Comparison of ENCODE assay signal across 8 mouse cellular contexts in genomic region chr8:120307103-120307502, GRCm38 (mm10).
DNase-seq lines count a peak whose midpoint lies in the region; ATAC-seq lines count a peak whose summit lies in the region.
"Had no signal": no experiment of that assay in that cellular context is flagged by ENCODE, and none has a peak within 500 bp of the region (broad histone marks: within the 10 kb centered on the region; RNA-seq: fewer than 3 reads in every experiment).

No protein-coding gene starts in this region.

- H3K27ac ChIP-seq in liver, embryonic 11.5 days (ENCODE audit: low read depth, low read length) = no peak overlapping the region
- peak overlapping the region; percentile 70 for H3K27ac ChIP-seq in forebrain, embryonic 16.5 days (ENCODE audit: low read length)

- no peak for DNase-seq in liver, embryonic 11.5 days (ENCODE audit: low spot score)
- DNase-seq in liver = no peak
- peak; percentile 74 for DNase-seq in mesoderm, embryonic 11.5 days (ENCODE audit: low read depth, low spot score)
- DNase-seq in urinary bladder, postnatal 14 days (ENCODE audit: low spot score) = no peak
- DNase-seq in left cerebral cortex, adult 9 months (ENCODE audit: low spot score in 2 of 2) = no peak
- DNase-seq in lung, postnatal 14 days = no peak
- DNase-seq: right cerebral cortex, postnatal 14 days had no signal

- peak overlapping the region; percentile 6; the same call in 1 of the 2 replicates for H3K4me2 ChIP-seq in liver, embryonic 11.5 days
- no peak overlapping the region for H3K4me2 ChIP-seq in forebrain, embryonic 16.5 days (ENCODE audit: low read length)

- no peak overlapping the region for H3K4me3 ChIP-seq in liver, embryonic 11.5 days (ENCODE audit: low read depth, low read length)
- H3K4me3 ChIP-seq in forebrain, embryonic 16.5 days (replicated peaks; ENCODE audit: low read length) = no peak overlapping the region

- H3K4me1 ChIP-seq in liver, embryonic 11.5 days (replicated peaks; ENCODE audit: control insufficient read depth, insufficient read depth, low read length) = peaks cover 15% of the 10 kb centered on the region
- H3K4me1 ChIP-seq in forebrain, embryonic 16.5 days (replicated peaks; ENCODE audit: control insufficient read depth, insufficient read depth, low read length) = peaks cover 54% of the 10 kb centered on the region

- peaks cover 11% of the 10 kb centered on the region; the same call in 1 of the 2 replicates for H3K27me3 ChIP-seq in liver, embryonic 11.5 days (replicated peaks; ENCODE audit: control insufficient read depth, insufficient read depth, low read length)
- H3K27me3 ChIP-seq in forebrain, embryonic 16.5 days (replicated peaks; ENCODE audit: control insufficient read depth, insufficient read depth, low read length) = no peaks in the 10 kb centered on the region

- 16% methylated on average over 16 of the region's 16 CpGs for WGBS in liver, embryonic 11.5 days
- WGBS in forebrain, embryonic 16.5 days = 5% methylated on average over 16 of the region's 16 CpGs

- no peaks in the 10 kb centered on the region for H3K36me3 ChIP-seq in liver, embryonic 11.5 days (ENCODE audit: control insufficient read depth, insufficient read depth, low read length)
- H3K36me3 ChIP-seq in forebrain, embryonic 16.5 days (ENCODE audit: control insufficient read depth, insufficient read depth) = no peaks in the 10 kb centered on the region

- H3K9ac ChIP-seq in liver, embryonic 11.5 days (ENCODE audit: low read depth, low read length) = no peak overlapping the region
- H3K9ac ChIP-seq in forebrain, embryonic 16.5 days (replicated peaks; ENCODE audit: low read depth, low read length) = peak overlapping the region; percentile 30

- no peak for ATAC-seq in liver, embryonic 11.5 days (replicated peaks; ENCODE audit: low FRiP score)
- peak; percentile 32 for ATAC-seq in forebrain, embryonic 16.5 days

- H3K9me3 ChIP-seq in liver, embryonic 11.5 days (ENCODE audit: control insufficient read depth, low read length) = no peaks in the 10 kb centered on the region
- H3K9me3 ChIP-seq in forebrain, embryonic 16.5 days (ENCODE audit: control insufficient read depth, low read length) = no peaks in the 10 kb centered on the region
